Mouse (Mus musculus) small intestine, adult 2 months (tissue): ENCODE results near the gene Hist1h2bc. TPM values are rescaled to one million over a fixed set of nuclear protein-coding genes. Genes with fewer than 3 reads are reported as not detected.

Source experiments
- H3K27ac ChIP-seq: fragments of 200-500 bp; 2 replicates; pipeline ENCODE4 v1.5.1; 2012; ENCODE audit warnings: low read depth, low read length, control low read depth, inconsistent platforms; ENCODE audit not compliant: insufficient read depth
- H3K27me3 ChIP-seq: fragments of 200-500 bp; 2 replicates; pipeline ENCODE4 v1.6.1; 2012; ENCODE audit warnings: mild to moderate bottlenecking, moderate library complexity, low read length, inconsistent platforms; ENCODE audit not compliant: control insufficient read depth, insufficient read depth
- H3K36me3 ChIP-seq: fragments of 200-500 bp; 2 replicates; pipeline ENCODE4 v1.6.1; 2012; ENCODE audit warnings: mild to moderate bottlenecking, low read length, control low read depth, inconsistent platforms; ENCODE audit not compliant: control insufficient read depth, insufficient read depth
- H3K4me1 ChIP-seq: fragments of 200-500 bp; 2 replicates; pipeline ENCODE4 v1.6.1; 2012; ENCODE audit warnings: low read length, inconsistent platforms, mixed read lengths; ENCODE audit not compliant: control insufficient read depth, insufficient read depth, insufficient read length
- H3K4me3 ChIP-seq: fragments of 200-500 bp; 2 replicates; pipeline ENCODE4 v1.5.1; 2012; ENCODE audit warnings: low read depth, mild to moderate bottlenecking, control low read depth, inconsistent platforms, low read length, moderate library complexity
- CTCF ChIP-seq: fragments of 200-500 bp; IDR thresholded peaks from 2 replicates; pipeline ENCODE4 v1.5.1; 2012; ENCODE audit warnings: low read depth, mild to moderate bottlenecking, control low read depth, inconsistent platforms, low read length, moderate library complexity, mixed read lengths; ENCODE audit not compliant: insufficient replicate concordance, insufficient read length; ENCODE audit errors: extremely low read depth
- POLR2A ChIP-seq: fragments of 200-500 bp; IDR thresholded peaks from 2 replicates; pipeline ENCODE4 v1.6.1; 2012; ENCODE audit warnings: low read depth, mild to moderate bottlenecking, control low read depth, inconsistent platforms, low read length, moderate library complexity
- WGBS: fragments of 180-500 bp; shearing (Covaris S2); methylation state at CpG from one replicate; pipeline ENCODE4 v1.1.7; 2018; 5-methylcytosine and 5-hydroxymethylcytosine counted together
- polyA plus RNA-seq: library from polyadenylated mRNA; depleted of rRNA; stranded (reverse); fragments of >200 nt; gene quantifications from 2 replicates; pipeline ENCODE4 v1.2.3, GENCODE M21; 2012; rRNA removed

The Hist1h2bc gene
- polyA plus RNA-seq, 1 experiment, result 772 TPM

- under 1% methylated on average over 38 of the region's 38 CpGs for WGBS
- H3K36me3 ChIP-seq, result no peaks in the 10 kb centered on the region
- TF ChIP-seq POLR2A (peak; percentile 99), CTCF (no peak)
- H3K4me1 ChIP-seq, result no peaks in the 10 kb centered on the region
- peak within 1 kb of the TSS; percentile 81 for H3K4me3 ChIP-seq
- no peaks in the 10 kb centered on the region for H3K27me3 ChIP-seq
- peak within 1 kb of the TSS; percentile 99 for H3K27ac ChIP-seq
These were observed 54.7 kb downstream of the Hist1h2bc start, which contains the start of gene Hist1h1c for GRCm38 (mm10) chr13:23738677-23739068. TSS of gene Hist1h1c (plus strand) at chr13:23738808.

- H3K4me1 ChIP-seq, result no peaks in the 10 kb centered on the region
- H3K27me3 ChIP-seq, result no peaks in the 10 kb centered on the region
- 1% methylated on average over 39 of the region's 39 CpGs for WGBS
- TF ChIP-seq POLR2A (peak; percentile 82; the same call in 1 of the 2 replicates), CTCF (no peak)
- peak overlapping the region; percentile 81 for H3K4me3 ChIP-seq
- peak overlapping the region; percentile 99 for H3K27ac ChIP-seq
- no peaks in the 10 kb centered on the region for H3K36me3 ChIP-seq
These were observed 55.3 kb downstream of the Hist1h2bc start for GRCm38 (mm10) chr13:23739069-23739921.

GRCm38 (mm10) chr13:23739922-23740252, 55.9 kb downstream of the Hist1h2bc start:
- Histone ChIP-seq H3K4me1 (no peaks in the 10 kb centered on the region), H3K36me3 (no peaks in the 10 kb centered on the region), H3K4me3 (peak overlapping the region; percentile 81), H3K27ac (peak overlapping the region; percentile 99), H3K27me3 (no peaks in the 10 kb centered on the region)
- WGBS, result under 1% methylated on average over 14 of the region's 14 CpGs
- TF ChIP-seq CTCF (no peak), POLR2A (no peak)

GRCm38 (mm10) chr13:23740256-23740840, 56.3 kb downstream of the Hist1h2bc start:
- TF ChIP-seq POLR2A, result no peak
- no peak for TF ChIP-seq CTCF
- 13% methylated on average over 13 of the region's 13 CpGs for WGBS
- Histone ChIP-seq H3K27ac (peak overlapping the region; percentile 99), H3K4me3 (no peak overlapping the region), H3K4me1 (no peaks in the 10 kb centered on the region), H3K27me3 (no peaks in the 10 kb centered on the region), H3K36me3 (no peaks in the 10 kb centered on the region)

- Histone ChIP-seq H3K4me1 (no peaks in the 10 kb centered on the region), H3K27ac (no peak overlapping the region), H3K4me3 (no peak overlapping the region), H3K27me3 (no peaks in the 10 kb centered on the region), H3K36me3 (no peaks in the 10 kb centered on the region)
- 63% methylated on average over 5 of the region's 5 CpGs for WGBS
- no peak for TF ChIP-seq POLR2A
- no peak for TF ChIP-seq CTCF
These were observed 56.9 kb downstream of the Hist1h2bc start for GRCm38 (mm10) chr13:23740910-23741309.

- Histone ChIP-seq H3K36me3 (no peaks in the 10 kb centered on the region), H3K4me3 (no peak overlapping the region), H3K27me3 (no peaks in the 10 kb centered on the region), H3K27ac (peak overlapping the region; percentile 66; the same call in 1 of the 2 replicates), H3K4me1 (no peaks in the 10 kb centered on the region)
- TF ChIP-seq CTCF (no peak), POLR2A (no peak)
These were observed 58.0 kb downstream of the Hist1h2bc start for GRCm38 (mm10) chr13:23742007-23742406.

Other genes with a start within 250 kb of the Hist1h2bc start
- gene Btn1a1, start 218.3 kb upstream of the Hist1h2bc start, polyA plus RNA-seq, result 0.05 TPM in 1 of 2 replicates, not detected in the other
- gene Btn2a2, start 195.3 kb upstream of the Hist1h2bc start, polyA plus RNA-seq, result not detected in 2 replicates
- 39.6 and 71.6 TPM in 2 replicates for gene Hist1h4h, start 153.1 kb upstream of the Hist1h2bc start, polyA plus RNA-seq
- 631 and 1,420 TPM in 2 replicates for gene Hist1h2af, start 150.3 kb upstream of the Hist1h2bc start, polyA plus RNA-seq
- 43.4 and 65.8 TPM in 2 replicates for gene Hist1h3g, start 148.8 kb upstream of the Hist1h2bc start, polyA plus RNA-seq
- 2.4 and 5.1 TPM in 2 replicates for gene Hist1h2bh, start 140.8 kb upstream of the Hist1h2bc start, polyA plus RNA-seq
- 9.6 and 13.1 TPM in 2 replicates for gene Hist1h3f, start 140.1 kb upstream of the Hist1h2bc start, polyA plus RNA-seq
- gene Hist1h4f, start 132.6 kb upstream of the Hist1h2bc start, polyA plus RNA-seq, result 13.6 and 21.3 TPM in 2 replicates
- gene Hist1h1d, start 130.9 kb upstream of the Hist1h2bc start, polyA plus RNA-seq, result 0.27 and 0.29 TPM in 2 replicates
- 27.6 and 43.3 TPM in 2 replicates for gene Hist1h3e, start 121.8 kb upstream of the Hist1h2bc start, polyA plus RNA-seq
- 27.3 and 38.0 TPM in 2 replicates for gene Hist1h2ae, start 113.0 kb upstream of the Hist1h2bc start, polyA plus RNA-seq
- 32.8 and 51.3 TPM in 2 replicates for gene Hist1h2bg, start 112.8 kb upstream of the Hist1h2bc start, polyA plus RNA-seq
- gene Hist1h2bf, start 110.0 kb upstream of the Hist1h2bc start, polyA plus RNA-seq, result 9.0 and 24.6 TPM in 2 replicates
- gene Hist1h2ad, start 109.8 kb upstream of the Hist1h2bc start, polyA plus RNA-seq, result 21.3 and 30.3 TPM in 2 replicates
- 11.5 and 24.2 TPM in 2 replicates for gene Hist1h3d, start 108.4 kb upstream of the Hist1h2bc start, polyA plus RNA-seq
- gene Hist1h4d, start 102.6 kb upstream of the Hist1h2bc start, polyA plus RNA-seq, result 10.1 and 13.8 TPM in 2 replicates
- 1.5 and 1.8 TPM in 2 replicates for gene Hist1h2be, start 63.1 kb upstream of the Hist1h2bc start, polyA plus RNA-seq
- gene Hist1h1e, start 61.6 kb upstream of the Hist1h2bc start, polyA plus RNA-seq, result 2.2 and 2.4 TPM in 2 replicates
- gene Hist1h2ac, start 251 bp upstream of the Hist1h2bc start, polyA plus RNA-seq, result 3.1 and 4.0 TPM in 2 replicates
- not detected in 2 replicates for gene Hist1h1t, start 11.6 kb downstream of the Hist1h2bc start, polyA plus RNA-seq
- 13.7 and 17.8 TPM in 2 replicates for gene Hist1h4c, start 14.3 kb downstream of the Hist1h2bc start, polyA plus RNA-seq
- gene Hfe, start 26.7 kb downstream of the Hist1h2bc start, polyA plus RNA-seq, result 3.5 and 7.7 TPM in 2 replicates
- 25.6 and 68.0 TPM in 2 replicates for gene Hist1h1c, start 54.6 kb downstream of the Hist1h2bc start, polyA plus RNA-seq
- gene Hist1h3c, start 61.4 kb downstream of the Hist1h2bc start, polyA plus RNA-seq, result 39.3 and 49.1 TPM in 2 replicates
- 17.8 and 19.7 TPM in 2 replicates for gene Hist1h2bb, start 62.5 kb downstream of the Hist1h2bc start, polyA plus RNA-seq
- 32.5 and 55.3 TPM in 2 replicates for gene Hist1h2ab, start 66.9 kb downstream of the Hist1h2bc start, polyA plus RNA-seq
- gene Hist1h3b, start 68.1 kb downstream of the Hist1h2bc start, polyA plus RNA-seq, result 39.8 and 49.8 TPM in 2 replicates
- gene Hist1h4b, start 72.8 kb downstream of the Hist1h2bc start, polyA plus RNA-seq, result 17.0 and 25.9 TPM in 2 replicates
- 17.4 and 19.9 TPM in 2 replicates for gene Hist1h4a, start 77.0 kb downstream of the Hist1h2bc start, polyA plus RNA-seq
- gene Hist1h3a, start 78.2 kb downstream of the Hist1h2bc start, polyA plus RNA-seq, result 32.6 and 42.4 TPM in 2 replicates
- 0.53 and 0.95 TPM in 2 replicates for gene Hist1h1a, start 79.5 kb downstream of the Hist1h2bc start, polyA plus RNA-seq
- gene Trim38, start 85.7 kb downstream of the Hist1h2bc start, polyA plus RNA-seq, result 0.90 and 4.5 TPM in 2 replicates
- not detected in 2 replicates for gene Slc17a2, start 122.8 kb downstream of the Hist1h2bc start, polyA plus RNA-seq
- gene Slc17a3, start 155.2 kb downstream of the Hist1h2bc start, polyA plus RNA-seq, result not detected in 2 replicates
- not detected in 2 replicates for gene Slc17a1, start 183.6 kb downstream of the Hist1h2bc start, polyA plus RNA-seq
- 6.5 and 39.9 TPM in 2 replicates for gene Slc17a4, start 230.8 kb downstream of the Hist1h2bc start, polyA plus RNA-seq
- gene Hist1h2ba, start 250.0 kb downstream of the Hist1h2bc start, polyA plus RNA-seq, result not detected in 2 replicates